Mouse (Mus musculus) midbrain, embryonic 14.5 days (tissue): ENCODE measurements around the gene Tbc1d10b. TPM values are rescaled to one million over a fixed set of nuclear protein-coding genes. Genes with fewer than 3 reads are reported as not detected.

Experiments used
- ATAC-seq: fragments of 200-750 bp; cut with Nextera tagmentation; 2 replicates; pipeline ENCODE4 v1.8.0; 2017; ENCODE audit warnings: moderate number of reproducible peaks, moderate library complexity; ENCODE audit not compliant: low FRiP score, low TSS enrichment
- DNase-seq: peaks from one replicate; pipeline ENCODE4 v3.0.0-alpha.2; 2015
- H3K27ac ChIP-seq: fragments of 300-500 bp; sonication (generic); replicated peaks from 2 replicates; pipeline ENCODE4 v1.5.1; 2014; ENCODE audit warnings: mild to moderate bottlenecking, low read depth, low read length, moderate library complexity
- H3K27me3 ChIP-seq: fragments of 300-500 bp; sonication (generic); 2 replicates; pipeline ENCODE4 v1.6.1; 2014; ENCODE audit warnings: low read length, control low read depth, mixed read lengths; ENCODE audit not compliant: control insufficient read depth, insufficient read depth
- H3K36me3 ChIP-seq: fragments of 300-500 bp; sonication (generic); 2 replicates; pipeline ENCODE4 v1.6.1; 2014; ENCODE audit warnings: low read length, control low read depth; ENCODE audit not compliant: control insufficient read depth, insufficient read depth
- H3K4me1 ChIP-seq: fragments of 300-500 bp; sonication (generic); 2 replicates; pipeline ENCODE4 v1.6.1; 2014; ENCODE audit warnings: mild to moderate bottlenecking, antibody characterized with exemption, low read length, control low read depth; ENCODE audit not compliant: control insufficient read depth, insufficient read depth
- H3K4me2 ChIP-seq: fragments of 300-500 bp; sonication (generic); 2 replicates; pipeline ENCODE4 v1.6.1; 2014; ENCODE audit warnings: mild to moderate bottlenecking, low read length, moderate library complexity
- H3K4me3 ChIP-seq: fragments of 300-500 bp; sonication (generic); replicated peaks from 2 replicates; pipeline ENCODE4 v1.5.1; 2014; ENCODE audit warnings: low read depth, low read length
- H3K9ac ChIP-seq: fragments of 300-500 bp; sonication (generic); replicated peaks from 2 replicates; pipeline ENCODE4 v1.6.1; 2014; ENCODE audit warnings: mild to moderate bottlenecking, low read length, moderate library complexity
- H3K9me3 ChIP-seq: fragments of 300-500 bp; sonication (generic); 2 replicates; pipeline ENCODE4 v1.6.1; 2016; ENCODE audit warnings: low read length, control low read depth, mixed read lengths; ENCODE audit not compliant: control insufficient read depth
- WGBS: fragments of 180-500 bp; shearing (Covaris S2); extraction: QIAGEN DNeasy Blood & Tissue Kit; methylation state at CpG from one replicate; pipeline ENCODE4 v1.1.7; 2014; 5-methylcytosine and 5-hydroxymethylcytosine counted together
- polyA plus RNA-seq: library from polyadenylated mRNA; unstranded; fragments of >200 nt; fragmentation: Nextera tagmentation; extraction: Ambion mirVana; gene quantifications from 2 replicates; pipeline ENCODE4 v1.2.1, GENCODE M21; 2014

Gene Tbc1d10b
- polyA plus RNA-seq, 1 experiment from 2014 or later: 27.6 TPM

DNA sequence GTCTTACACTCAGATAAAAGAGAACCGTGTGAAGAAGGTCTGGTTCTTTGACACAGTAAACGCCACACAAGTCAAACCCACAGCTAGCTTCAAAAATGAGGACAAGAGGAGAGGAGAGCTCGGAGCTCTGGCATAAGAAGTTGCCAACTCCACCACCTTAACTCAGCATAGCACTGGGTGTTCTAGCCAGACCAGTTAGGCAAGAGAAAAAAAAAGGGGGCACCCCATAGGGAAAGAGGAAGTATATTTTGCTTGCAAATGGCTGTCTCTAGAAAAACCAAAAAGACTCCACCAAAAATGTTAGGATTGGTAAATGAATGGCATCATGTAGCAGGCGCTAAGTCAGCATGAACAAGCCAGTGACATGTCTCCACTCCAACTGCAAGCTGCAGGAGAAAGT, 44.3 kb downstream of the Tbc1d10b start:
- no peak for ATAC-seq
- Histone ChIP-seq H3K4me1 (no peaks in the 10 kb centered on the region), H3K9me3 (no peaks in the 10 kb centered on the region)

DNA sequence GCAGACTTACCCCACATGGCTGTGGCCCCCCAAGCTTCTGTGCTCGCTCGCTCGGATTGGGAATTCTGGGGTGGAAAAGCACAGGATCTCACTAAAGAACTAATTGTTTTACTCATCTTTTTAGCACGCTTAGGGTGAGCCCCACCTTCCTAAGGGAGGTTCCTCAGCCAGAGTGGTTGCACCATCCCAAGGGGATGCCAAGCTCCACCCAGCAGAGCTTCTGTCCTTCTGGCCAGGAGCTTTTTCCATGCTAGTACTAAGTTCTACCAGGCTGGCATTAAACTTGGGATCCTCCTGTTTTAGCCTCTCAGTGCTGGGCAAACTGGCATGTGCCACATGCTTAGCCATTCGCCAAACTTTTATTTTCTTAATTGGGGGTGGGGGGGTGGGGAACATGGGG, 45.7 kb downstream of the Tbc1d10b start:
- H3K36me3 ChIP-seq: no peaks in the 10 kb centered on the region
- no peaks in the 10 kb centered on the region for H3K9me3 ChIP-seq
- ATAC-seq (no peak), DNase-seq (no peak)
- H3K4me1 ChIP-seq: no peaks in the 10 kb centered on the region
- H3K4me2 ChIP-seq: no peak overlapping the region
- 85% methylated on average over 5 of the region's 5 CpGs for WGBS
- H3K27me3 ChIP-seq: no peaks in the 10 kb centered on the region
- H3K4me3 ChIP-seq: no peak overlapping the region
- H3K9ac ChIP-seq: no peak overlapping the region
- no peak overlapping the region for H3K27ac ChIP-seq

More for the DNA sequence above, 44.3 kb downstream of the Tbc1d10b start:
- no peak overlapping the region for H3K4me2 ChIP-seq
- no peak for DNase-seq
- no peak overlapping the region for H3K27ac ChIP-seq
- H3K36me3 ChIP-seq: no peaks in the 10 kb centered on the region
- no peaks in the 10 kb centered on the region for H3K27me3 ChIP-seq
- 87% methylated on average over 4 of the region's 4 CpGs for WGBS
- H3K9ac ChIP-seq: no peak overlapping the region
- H3K4me3 ChIP-seq: no peak overlapping the region

DNA sequence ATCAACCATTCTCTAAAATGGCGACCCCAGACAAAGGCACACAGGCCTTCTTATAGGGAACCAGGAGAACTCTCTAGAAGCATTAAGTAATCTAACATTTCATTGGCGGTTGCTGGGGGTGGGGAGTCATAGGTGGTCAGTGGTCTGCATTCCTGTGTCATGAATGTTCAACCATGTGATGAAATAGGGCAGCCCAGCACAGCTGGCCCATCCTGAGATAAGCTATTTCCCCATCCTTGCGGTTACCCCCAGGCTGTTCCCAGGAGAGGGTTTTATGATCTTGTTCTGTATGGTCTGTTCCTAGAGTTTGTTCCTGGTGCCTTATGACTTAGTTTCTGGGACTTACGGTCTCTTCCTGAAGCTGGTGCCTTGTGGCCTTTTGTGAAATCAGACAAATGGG, 50.7 kb downstream of the Tbc1d10b start:
- Histone ChIP-seq H3K36me3 (no peaks in the 10 kb centered on the region), H3K27me3 (no peaks in the 10 kb centered on the region), H3K4me3 (no peak overlapping the region), H3K9me3 (no peaks in the 10 kb centered on the region), H3K4me2 (no peak overlapping the region), H3K4me1 (no peaks in the 10 kb centered on the region), H3K9ac (no peak overlapping the region), H3K27ac (no peak overlapping the region)
- ATAC-seq (no peak), DNase-seq (no peak)
- 89% methylated on average over 4 of the region's 4 CpGs for WGBS

DNA sequence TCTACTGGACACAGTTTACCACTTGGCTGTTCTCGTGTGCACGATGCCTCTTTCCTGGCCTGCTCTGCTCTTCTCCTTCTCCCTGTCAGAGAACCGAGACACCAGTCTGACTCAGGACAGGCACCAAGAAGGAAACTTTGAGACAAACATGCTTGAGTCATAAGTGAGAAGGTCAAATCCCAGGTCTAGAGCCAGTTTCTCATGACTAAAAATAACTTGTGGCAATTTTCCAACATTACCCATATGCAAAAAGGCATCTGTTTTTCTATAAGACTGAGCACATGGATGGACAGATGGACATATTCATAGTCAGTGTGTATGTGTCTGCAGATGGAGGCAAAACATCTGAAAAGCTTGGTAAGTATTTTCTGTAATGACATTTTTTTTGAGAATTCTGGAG, 54.8 kb downstream of the Tbc1d10b start:
- Histone ChIP-seq H3K9me3 (no peaks in the 10 kb centered on the region), H3K9ac (no peak overlapping the region), H3K27me3 (no peaks in the 10 kb centered on the region), H3K4me3 (no peak overlapping the region), H3K36me3 (no peaks in the 10 kb centered on the region), H3K4me1 (no peaks in the 10 kb centered on the region), H3K27ac (no peak overlapping the region), H3K4me2 (no peak overlapping the region)
- no peak for ATAC-seq
- WGBS: 88% methylated on average over 3 of the region's 3 CpGs
- DNase-seq: no peak

DNA sequence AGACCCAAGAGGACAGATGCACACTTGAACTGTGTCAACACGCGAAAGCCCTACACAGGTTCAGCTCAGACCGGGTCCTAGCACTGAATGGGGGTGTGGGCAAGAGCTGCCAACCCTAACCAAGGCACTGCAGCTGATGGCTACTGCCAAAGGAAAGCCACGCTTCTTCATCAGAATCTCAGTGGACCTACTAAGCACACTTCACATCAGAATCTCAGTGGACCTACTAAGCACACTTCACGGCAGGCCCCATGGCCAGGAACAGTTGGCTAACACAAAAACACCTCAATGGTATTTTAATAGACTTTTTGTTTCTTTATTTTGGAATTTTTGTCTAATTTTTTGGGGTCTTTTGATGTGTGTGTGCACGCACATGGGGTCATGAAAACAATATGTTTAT, 55.8 kb downstream of the Tbc1d10b start:
- Histone ChIP-seq H3K4me2 (no peak overlapping the region), H3K36me3 (no peaks in the 10 kb centered on the region), H3K27ac (no peak overlapping the region), H3K9ac (no peak overlapping the region), H3K4me3 (no peak overlapping the region), H3K27me3 (no peaks in the 10 kb centered on the region), H3K4me1 (no peaks in the 10 kb centered on the region), H3K9me3 (no peaks in the 10 kb centered on the region)
- ATAC-seq: no peak
- DNase-seq: no peak
- 93% methylated on average over 6 of the region's 6 CpGs for WGBS

DNA sequence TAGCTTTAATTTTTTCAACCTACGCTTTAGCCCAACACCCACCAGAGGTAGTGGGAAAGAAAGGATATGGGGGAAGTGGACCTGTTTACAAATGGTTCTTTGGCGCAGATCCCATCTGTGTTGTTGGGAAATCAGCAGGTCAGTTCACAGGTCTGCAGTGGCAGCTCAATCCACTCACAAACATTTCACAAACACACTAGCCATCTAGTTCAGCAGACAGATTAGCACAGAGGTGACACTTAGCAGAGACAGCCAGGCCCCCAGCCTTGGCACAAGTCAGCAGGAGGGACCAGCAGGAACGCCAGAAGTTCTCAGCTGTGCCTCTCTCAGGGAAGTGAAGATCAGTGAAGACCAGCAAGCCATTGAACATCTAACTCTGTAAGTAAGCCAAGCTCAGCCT, 60.4 kb downstream of the Tbc1d10b start:
- 84% methylated on average over 3 of the region's 3 CpGs for WGBS
- no peaks in the 10 kb centered on the region for H3K36me3 ChIP-seq
- H3K9me3 ChIP-seq: no peaks in the 10 kb centered on the region
- DNase-seq (no peak), ATAC-seq (no peak)
- no peaks in the 10 kb centered on the region for H3K4me1 ChIP-seq
- H3K4me3 ChIP-seq: no peak overlapping the region
- H3K9ac ChIP-seq: no peak overlapping the region
- no peak overlapping the region for H3K27ac ChIP-seq
- H3K4me2 ChIP-seq: no peak overlapping the region
- H3K27me3 ChIP-seq: no peaks in the 10 kb centered on the region

Other genes starting within 250 kb of the Tbc1d10b start
- 101 and 106 TPM in 2 replicates for gene Cdipt, start 232.6 kb downstream of the Tbc1d10b start, polyA plus RNA-seq
- 1.1 and 1.3 TPM in 2 replicates for gene Cdiptos, start 232.4 kb downstream of the Tbc1d10b start, polyA plus RNA-seq
- gene Mvp, start 193.8 kb downstream of the Tbc1d10b start, polyA plus RNA-seq: 1.7 and 3.1 TPM in 2 replicates
- not detected in 2 replicates for gene Pagr1b, start 192.0 kb downstream of the Tbc1d10b start, polyA plus RNA-seq
- gene Pagr1a, start 191.1 kb downstream of the Tbc1d10b start, polyA plus RNA-seq: 21.2 and 38.3 TPM in 2 replicates
- gene Gm42742, start 187.4 kb downstream of the Tbc1d10b start, polyA plus RNA-seq: 53.4 and 64.6 TPM in 2 replicates
- gene Prrt2, start 187.3 kb downstream of the Tbc1d10b start, polyA plus RNA-seq: 21.8 and 28.9 TPM in 2 replicates
- 68.3 and 80.8 TPM in 2 replicates for gene Maz, start 181.4 kb downstream of the Tbc1d10b start, polyA plus RNA-seq
- gene Kif22, start 166.0 kb downstream of the Tbc1d10b start, polyA plus RNA-seq: 18.9 and 30.2 TPM in 2 replicates
- not detected in 2 replicates for gene Zg16, start 121.1 kb downstream of the Tbc1d10b start, polyA plus RNA-seq
- gene AI467606, start 117.1 kb downstream of the Tbc1d10b start, polyA plus RNA-seq: 0.84 and 2.2 TPM in 2 replicates
- gene Qprt, start 86.2 kb downstream of the Tbc1d10b start, polyA plus RNA-seq: 0.11 and 0.67 TPM in 2 replicates
- not detected in 2 replicates for gene Spn, start 70.6 kb downstream of the Tbc1d10b start, polyA plus RNA-seq
- gene Cd2bp2, start 12.4 kb downstream of the Tbc1d10b start, polyA plus RNA-seq: 59.5 and 81.1 TPM in 2 replicates
- 4.3 and 4.5 TPM in 2 replicates for gene Mylpf, start 422 bp upstream of the Tbc1d10b start, polyA plus RNA-seq
- 31.9 and 39.7 TPM in 2 replicates for gene Zfp553, start 24.6 kb upstream of the Tbc1d10b start, polyA plus RNA-seq
- 11.6 and 13.6 TPM in 2 replicates for gene Sept1, start 24.7 kb upstream of the Tbc1d10b start, polyA plus RNA-seq
- 55.2 and 71.2 TPM in 2 replicates for gene Zfp771, start 35.8 kb upstream of the Tbc1d10b start, polyA plus RNA-seq
- gene Dctpp1, start 52.2 kb upstream of the Tbc1d10b start, polyA plus RNA-seq: 125 and 134 TPM in 2 replicates
- gene Sephs2, start 65.6 kb upstream of the Tbc1d10b start, polyA plus RNA-seq: 77.6 and 78.4 TPM in 2 replicates
- gene Itgal, start 87.8 kb upstream of the Tbc1d10b start, polyA plus RNA-seq: 0.22 and 0.39 TPM in 2 replicates
- gene Zfp768, start 137.1 kb upstream of the Tbc1d10b start, polyA plus RNA-seq: 5.1 and 12.9 TPM in 2 replicates
- gene Zfp747, start 167.6 kb upstream of the Tbc1d10b start, polyA plus RNA-seq: 7.0 and 7.7 TPM in 2 replicates
- 5.3 and 6.9 TPM in 2 replicates for gene 9130019O22Rik, start 178.7 kb upstream of the Tbc1d10b start, polyA plus RNA-seq
- 5.5 and 6.2 TPM in 2 replicates for gene E430018J23Rik, start 185.2 kb upstream of the Tbc1d10b start, polyA plus RNA-seq
- gene Zfp764, start 198.4 kb upstream of the Tbc1d10b start, polyA plus RNA-seq: 4.6 and 5.7 TPM in 2 replicates
- gene Zfp688, start 213.6 kb upstream of the Tbc1d10b start, polyA plus RNA-seq: 31.9 and 33.9 TPM in 2 replicates
- 16.1 and 16.6 TPM in 2 replicates for gene Zfp689, start 240.7 kb upstream of the Tbc1d10b start, polyA plus RNA-seq